Mouse (Mus musculus): Measurements from ENCODE around the gene Igfbp6. TPM values are rescaled to one million over a fixed set of nuclear protein-coding genes. Genes with fewer than 3 reads are reported as not detected.
A peak's percentile ranks its signal among the peaks of the same experiment; 100 is the strongest.

Gene Igfbp6
- polyA plus RNA-seq, 2 experiments: 0.66 to 0.95 TPM

GRCm38 (mm10) chr15:102117461-102118443, 26.4 kb upstream of the Igfbp6 start:
- no peak for DNase-seq (ENCODE audit: low read depth in 3 of 3, low spot score in 3 of 3)
- Histone ChIP-seq H3K9me3 (ENCODE audit: control insufficient read depth, low read length) (no peaks in the 10 kb centered on the region), H3K9ac (replicated peaks) (no peak overlapping the region), H3K4me3 (ENCODE audit: insufficient read depth in 1 of 2, low read depth in 2 of 2, low read length in 2 of 2) (no peak overlapping the region), H3K4me1 (replicated peaks; ENCODE audit: control insufficient read depth in 2 of 2, insufficient read depth in 2 of 2, low read length in 1 of 2) (no peaks in the 10 kb centered on the region), H3K27me3 (ENCODE audit: control insufficient read depth, insufficient read depth, low read length) (no peaks in the 10 kb centered on the region), H3K27ac (no peak overlapping the region), H3K4me2 (ENCODE audit: low read depth) (no peak overlapping the region), H3K36me3 (replicated peaks; ENCODE audit: control insufficient read depth, insufficient read depth, low read depth) (peaks cover 2% of the 10 kb centered on the region)
- ATAC-seq (ENCODE audit: insufficient read depth): no peak
- TF ChIP-seq EP300 (IDR thresholded peaks at IDR 0.05; ENCODE audit: low read depth): no peak
- peak; percentile 41 for TF ChIP-seq CTCF (IDR thresholded peaks at IDR 0.05; ENCODE audit: low read depth)
- 78% methylated on average over 19 of the region's 19 CpGs for WGBS (ENCODE audit: insufficient replicate concordance)

- Histone ChIP-seq H3K4me1 (replicated peaks; ENCODE audit: control insufficient read depth in 2 of 2, insufficient read depth in 2 of 2, low read length in 1 of 2) (no peaks in the 10 kb centered on the region), H3K27me3 (ENCODE audit: control insufficient read depth, insufficient read depth, low read length) (no peaks in the 10 kb centered on the region), H3K36me3 (replicated peaks; ENCODE audit: control insufficient read depth, insufficient read depth, low read depth) (peaks cover 3% of the 10 kb centered on the region), H3K4me3 (ENCODE audit: insufficient read depth in 1 of 2, low read depth in 2 of 2, low read length in 2 of 2) (no peak overlapping the region), H3K4me2 (ENCODE audit: low read depth) (no peak overlapping the region), H3K9ac (replicated peaks) (no peak overlapping the region), H3K9me3 (ENCODE audit: control insufficient read depth, low read length) (no peaks in the 10 kb centered on the region), H3K27ac (no peak overlapping the region)
- WGBS (ENCODE audit: insufficient replicate concordance): 78% methylated on average over 4 of the region's 4 CpGs
- TF ChIP-seq CTCF (IDR thresholded peaks at IDR 0.05; ENCODE audit: low read depth) (no peak), EP300 (IDR thresholded peaks at IDR 0.05; ENCODE audit: low read depth) (no peak)
- DNase-seq (ENCODE audit: low read depth in 3 of 3, low spot score in 3 of 3) (no peak), ATAC-seq (ENCODE audit: insufficient read depth) (no peak)
Measured at GRCm38 (mm10) chr15:102118591-102118990, 25.6 kb upstream of the Igfbp6 start.

- TF ChIP-seq EP300 (IDR thresholded peaks at IDR 0.05; ENCODE audit: low read depth) (no peak), CTCF (IDR thresholded peaks at IDR 0.05; ENCODE audit: low read depth) (no peak)
- no peak overlapping the region for H3K27ac ChIP-seq
- peaks cover 3% of the 10 kb centered on the region for H3K36me3 ChIP-seq (replicated peaks; ENCODE audit: control insufficient read depth, insufficient read depth, low read depth)
- ATAC-seq (ENCODE audit: insufficient read depth) (no peak), DNase-seq (ENCODE audit: low read depth in 3 of 3, low spot score in 3 of 3) (no peak)
- H3K9me3 ChIP-seq (ENCODE audit: control insufficient read depth, low read length): no peaks in the 10 kb centered on the region
- no peaks in the 10 kb centered on the region for H3K27me3 ChIP-seq (ENCODE audit: control insufficient read depth, insufficient read depth, low read length)
- no peaks in the 10 kb centered on the region for H3K4me1 ChIP-seq (replicated peaks; ENCODE audit: control insufficient read depth in 2 of 2, insufficient read depth in 2 of 2, low read length in 1 of 2)
- no peak overlapping the region for H3K4me3 ChIP-seq (ENCODE audit: insufficient read depth in 1 of 2, low read depth in 2 of 2, low read length in 2 of 2)
- 76% methylated on average over 8 of the region's 8 CpGs for WGBS (ENCODE audit: insufficient replicate concordance)
- H3K9ac ChIP-seq (replicated peaks): no peak overlapping the region
- no peak overlapping the region for H3K4me2 ChIP-seq (ENCODE audit: low read depth)
Measured at GRCm38 (mm10) chr15:102119121-102119830, 24.9 kb upstream of the Igfbp6 start.

GRCm38 (mm10) chr15:102119831-102120170, 24.4 kb upstream of the Igfbp6 start:
- no peak for TF ChIP-seq EP300 (IDR thresholded peaks at IDR 0.05; ENCODE audit: low read depth)
- TF ChIP-seq CTCF (IDR thresholded peaks at IDR 0.05; ENCODE audit: low read depth): no peak
- Histone ChIP-seq H3K4me2 (ENCODE audit: low read depth) (no peak overlapping the region), H3K9me3 (ENCODE audit: control insufficient read depth, low read length) (no peaks in the 10 kb centered on the region), H3K9ac (replicated peaks) (no peak overlapping the region), H3K36me3 (replicated peaks; ENCODE audit: control insufficient read depth, insufficient read depth, low read depth) (peaks cover 3% of the 10 kb centered on the region), H3K27ac (no peak overlapping the region), H3K4me3 (ENCODE audit: insufficient read depth in 1 of 2, low read depth in 2 of 2, low read length in 2 of 2) (no peak overlapping the region), H3K27me3 (ENCODE audit: control insufficient read depth, insufficient read depth, low read length) (no peaks in the 10 kb centered on the region), H3K4me1 (replicated peaks; ENCODE audit: control insufficient read depth in 2 of 2, insufficient read depth in 2 of 2, low read length in 1 of 2) (no peaks in the 10 kb centered on the region)
- ATAC-seq (ENCODE audit: insufficient read depth) (no peak), DNase-seq (ENCODE audit: low read depth in 3 of 3, low spot score in 3 of 3) (no peak)
- 72% methylated on average over 2 of the region's 2 CpGs for WGBS (ENCODE audit: insufficient replicate concordance)

DNA sequence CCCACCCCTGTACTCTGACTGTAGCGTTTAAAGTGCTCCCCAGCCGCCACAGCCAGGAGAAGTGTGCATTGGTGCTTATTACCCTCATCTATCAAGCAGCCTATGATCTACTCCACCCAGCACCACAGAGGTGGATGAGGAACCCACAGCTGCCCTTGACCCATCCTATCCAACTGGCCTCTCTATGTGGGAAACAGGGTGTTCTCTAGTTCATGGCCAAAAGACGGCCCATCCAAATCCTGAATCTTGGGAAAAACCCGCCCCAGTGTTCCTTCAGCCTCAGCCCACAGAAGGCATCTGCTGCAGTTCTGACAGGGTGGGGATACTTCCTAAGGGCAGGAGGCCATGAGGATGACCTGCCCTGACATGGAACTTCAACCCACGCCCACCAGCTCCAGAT, 23.6 kb upstream of the Igfbp6 start:
- ATAC-seq (ENCODE audit: insufficient read depth) (no peak), DNase-seq (ENCODE audit: low read depth in 3 of 3, low spot score in 3 of 3) (no peak)
- H3K36me3 ChIP-seq (replicated peaks; ENCODE audit: control insufficient read depth, insufficient read depth, low read depth): peaks cover 3% of the 10 kb centered on the region
- TF ChIP-seq EP300 (IDR thresholded peaks at IDR 0.05; ENCODE audit: low read depth) (no peak), CTCF (IDR thresholded peaks at IDR 0.05; ENCODE audit: low read depth) (no peak)
- no peaks in the 10 kb centered on the region for H3K9me3 ChIP-seq (ENCODE audit: control insufficient read depth, low read length)
- H3K9ac ChIP-seq (replicated peaks): no peak overlapping the region
- WGBS (ENCODE audit: insufficient replicate concordance): 64% methylated on average over 5 of the region's 5 CpGs
- no peak overlapping the region for H3K27ac ChIP-seq
- H3K4me3 ChIP-seq (ENCODE audit: insufficient read depth in 1 of 2, low read depth in 2 of 2, low read length in 2 of 2): no peak overlapping the region
- no peaks in the 10 kb centered on the region for H3K4me1 ChIP-seq (replicated peaks; ENCODE audit: control insufficient read depth in 2 of 2, insufficient read depth in 2 of 2, low read length in 1 of 2)
- no peak overlapping the region for H3K4me2 ChIP-seq (ENCODE audit: low read depth)
- no peaks in the 10 kb centered on the region for H3K27me3 ChIP-seq (ENCODE audit: control insufficient read depth, insufficient read depth, low read length)

Measured in liver, embryonic 14.5 days (tissue).